Comparison of ENCODE assay signal across 14 mouse cellular contexts in the genomic region with DNA sequence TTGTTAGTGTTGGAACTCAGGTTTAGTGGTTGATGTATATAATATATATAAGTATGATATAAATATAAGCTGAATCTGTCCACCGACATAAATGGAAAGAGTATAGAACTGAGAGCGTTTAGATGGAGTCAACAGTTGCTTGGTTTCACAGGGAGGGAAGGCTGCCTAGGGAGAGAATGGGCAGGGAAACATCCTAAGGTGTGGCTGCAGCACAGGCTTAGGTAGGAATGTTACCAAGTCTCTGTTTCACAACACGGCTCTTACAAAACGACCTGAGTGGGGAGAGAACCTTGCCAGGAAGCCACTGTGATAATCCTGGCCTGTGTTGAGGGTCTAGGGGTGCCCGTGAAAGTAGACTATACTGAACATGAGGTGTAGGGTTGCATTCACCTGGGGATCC.
"Had no signal": no experiment of that assay in that cellular context is flagged by ENCODE, and none has a peak within 500 bp of the region (broad histone marks: within the 10 kb centered on the region; RNA-seq: fewer than 3 reads in every experiment).

No protein-coding gene starts in this region.

- H3K4me1 ChIP-seq: liver, embryonic 13.5 days; midbrain, embryonic 10.5 days had no signal

- ATAC-seq: intestine, postnatal 0 days; liver, postnatal 0 days had no signal

- H3K9ac ChIP-seq: liver, embryonic 13.5 days; liver, postnatal 0 days; neural tube, embryonic 15.5 days had no signal

- DNase-seq: kidney, adult 8-10 months; kidney, postnatal 25 days; liver; liver, embryonic 13.5 days; liver, postnatal 0 days; right cerebral cortex, adult 18-20 months; right cerebral cortex, postnatal 25 days; thymus, adult 2 months; thymus, postnatal 25 days had no signal

- H3K27ac ChIP-seq: left cerebral cortex, adult 2 months; liver, embryonic 13.5 days; midbrain, embryonic 10.5 days; neural tube, embryonic 15.5 days had no signal

- H3K27me3 ChIP-seq: liver, embryonic 13.5 days; neural tube, embryonic 15.5 days had no signal

- H3K36me3 ChIP-seq: liver, embryonic 13.5 days; neural tube, embryonic 15.5 days had no signal

- H3K4me3 ChIP-seq: left cerebral cortex, adult 2 months; liver, embryonic 13.5 days; midbrain, embryonic 10.5 days; myocyte; neural tube, embryonic 15.5 days had no signal

- H3K4me2 ChIP-seq: liver, embryonic 13.5 days; neural tube, embryonic 15.5 days had no signal

- H3K9me3 ChIP-seq: liver, embryonic 13.5 days; midbrain, embryonic 10.5 days; neural tube, embryonic 15.5 days had no signal
